Mouse (Mus musculus) ES-E14 (cell line): Measurements from ENCODE around the gene Sfta2.

Experiments
- CHD2 ChIP-seq: IDR thresholded peaks from 2 replicates; pipeline ENCODE4 v1.6.1; 2014; ENCODE audit warnings: mild to moderate bottlenecking, low read depth, low read length, inconsistent platforms
- HCFC1 ChIP-seq: IDR thresholded peaks from 2 replicates; pipeline ENCODE4 v1.6.1; 2012; ENCODE audit warnings: low read length, inconsistent platforms, borderline replicate concordance; ENCODE audit not compliant: insufficient read depth
- ZNF384 ChIP-seq: IDR thresholded peaks from 2 replicates; pipeline ENCODE4 v1.6.1; 2012; ENCODE audit warnings: low read depth, low read length, inconsistent platforms

DNA sequence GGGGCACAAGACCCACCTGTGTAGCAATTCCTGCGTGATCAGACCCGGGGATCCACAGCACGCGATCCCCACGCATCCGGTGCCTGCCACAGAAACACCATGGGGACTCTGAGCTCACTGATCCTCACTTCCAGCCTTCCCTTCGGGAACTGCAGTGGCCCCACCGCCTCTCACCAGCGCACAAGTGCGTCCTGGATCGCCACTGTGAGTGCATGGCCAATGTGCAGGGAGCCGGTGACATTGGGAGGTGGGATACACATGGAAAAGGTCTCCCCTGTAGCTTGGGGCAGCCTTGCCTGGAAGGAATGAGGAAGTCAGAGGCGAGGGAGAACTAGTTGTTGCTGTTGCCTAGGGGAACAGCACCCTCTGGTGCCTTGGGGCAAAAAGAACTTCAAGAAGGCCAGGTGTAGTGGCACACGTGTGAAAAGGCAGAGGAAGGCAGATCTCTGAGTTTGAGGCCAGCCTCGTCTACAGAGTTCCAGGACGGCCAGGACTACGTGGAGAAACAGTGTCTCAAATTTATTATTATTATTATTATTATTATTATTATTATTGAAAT, 64.7 kb downstream of the Sfta2 start:
- TF ChIP-seq CHD2 (no peak), HCFC1 (no peak), ZNF384 (no peak)
